Mouse (Mus musculus): Measurements from ENCODE around the gene Gcnt2. TPM values are rescaled to one million over a fixed set of nuclear protein-coding genes. Genes with fewer than 3 reads are reported as not detected.
"Not testable (repeated sequence)": the region's sequence is repeated elsewhere in the genome, so short reads cannot be mapped to it uniquely, and the experiment has no call there.

Gcnt2 gene
- polyA plus RNA-seq, 1 experiment = 7.5 TPM

DNA sequence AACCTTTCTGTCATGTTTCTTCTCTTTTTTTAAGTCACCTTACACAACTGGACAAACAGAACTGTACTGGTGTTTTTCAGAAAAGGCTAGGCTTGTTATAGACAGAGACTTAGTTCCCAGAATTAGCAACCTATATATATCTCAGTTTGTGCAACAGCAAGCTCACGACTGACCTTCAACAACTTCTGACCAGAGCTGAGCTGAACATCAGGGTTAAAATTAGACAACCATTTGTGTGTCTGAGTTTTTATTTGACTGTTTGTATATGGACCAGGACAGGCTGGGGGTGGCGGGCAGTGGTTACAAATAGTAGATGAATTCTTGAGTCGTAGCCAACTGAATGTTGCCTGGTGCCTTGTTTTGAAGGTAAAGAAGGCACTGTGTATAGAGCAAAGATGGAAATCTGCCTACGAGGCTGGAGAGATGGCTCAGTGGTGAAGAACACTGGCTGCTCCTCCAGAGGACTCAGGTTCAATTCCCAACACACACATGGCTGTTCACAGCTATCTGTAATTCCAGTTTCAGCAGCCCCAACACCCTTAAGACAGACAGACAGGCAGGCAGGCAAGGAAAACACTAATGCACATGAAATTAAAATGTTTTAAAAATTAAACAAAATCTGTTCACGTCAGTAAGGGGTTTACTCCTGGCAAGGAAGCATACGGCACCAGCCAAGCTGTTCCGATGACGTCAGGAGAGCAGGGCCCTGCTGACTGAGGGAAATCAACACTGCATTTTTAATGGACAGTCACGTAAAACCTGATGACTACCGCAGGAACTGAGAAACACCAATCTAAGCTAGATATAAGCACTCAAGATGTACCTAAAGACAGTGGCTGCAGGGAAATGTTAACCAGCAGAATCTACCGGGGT is 79.2 kb downstream of the Gcnt2 start:
- no peak for DNase-seq (ENCODE audit: low read depth)

DNA sequence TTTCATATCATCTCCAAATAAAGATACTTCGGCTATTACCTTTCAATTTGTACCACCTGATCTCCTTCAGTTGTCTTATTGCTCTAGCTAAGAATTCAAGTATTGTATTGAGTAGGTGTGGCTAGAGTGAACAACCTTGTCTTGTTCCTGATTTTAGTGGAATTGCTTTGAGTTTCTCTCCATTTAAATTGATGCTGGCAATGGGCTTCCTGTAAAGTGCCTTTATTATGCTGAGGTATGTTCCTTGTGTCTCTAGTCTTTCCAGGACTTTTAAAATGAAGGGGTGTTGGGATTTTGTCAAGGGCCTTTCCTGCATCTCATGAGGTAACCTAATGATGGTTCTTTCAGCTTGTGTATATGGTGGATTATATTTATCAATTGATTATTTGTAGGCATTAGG is 83.5 kb downstream of the Gcnt2 start:
- DNase-seq (ENCODE audit: low read depth) = no peak

DNA sequence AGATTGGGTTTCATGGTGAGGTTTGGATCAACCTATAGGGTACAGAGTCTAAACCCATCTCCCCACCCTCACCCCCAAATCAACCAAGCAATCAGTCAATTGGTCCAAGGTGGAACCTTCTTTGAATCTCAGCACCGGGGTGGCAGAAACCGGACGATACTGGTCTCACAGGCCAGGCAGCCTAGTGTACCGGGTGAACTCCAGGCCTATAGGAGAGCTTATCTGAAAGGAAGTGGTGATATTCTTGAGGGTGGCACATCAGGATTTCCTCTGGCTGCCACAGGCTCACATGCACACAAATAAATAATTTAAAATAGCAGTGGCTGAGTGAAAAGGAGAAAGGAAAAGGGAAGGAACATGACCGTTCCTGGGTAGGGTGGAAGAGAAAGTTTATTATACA is 84.4 kb downstream of the Gcnt2 start:
- DNase-seq (ENCODE audit: low read depth) = no peak

DNA sequence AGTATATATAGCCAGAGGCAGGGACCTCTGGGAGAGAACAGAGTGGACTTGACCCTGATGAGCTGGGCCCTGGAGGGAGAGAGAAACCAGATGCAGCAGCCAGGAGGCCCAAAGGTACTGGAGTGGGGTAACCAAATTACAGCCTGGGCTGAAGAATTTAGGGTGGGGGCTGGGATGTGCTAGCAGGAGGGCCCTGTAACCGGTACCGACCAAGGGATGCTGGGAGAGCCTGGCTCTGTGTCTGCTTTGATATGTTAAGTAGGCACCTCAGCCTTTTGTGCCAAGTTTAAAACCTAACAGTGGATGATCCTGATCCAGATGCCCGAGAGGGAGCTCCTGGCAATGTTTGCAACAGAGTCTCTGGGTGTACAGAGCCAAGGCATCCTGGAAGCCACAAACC is 84.8 kb downstream of the Gcnt2 start:
- no peak for DNase-seq (ENCODE audit: low read depth)

DNA sequence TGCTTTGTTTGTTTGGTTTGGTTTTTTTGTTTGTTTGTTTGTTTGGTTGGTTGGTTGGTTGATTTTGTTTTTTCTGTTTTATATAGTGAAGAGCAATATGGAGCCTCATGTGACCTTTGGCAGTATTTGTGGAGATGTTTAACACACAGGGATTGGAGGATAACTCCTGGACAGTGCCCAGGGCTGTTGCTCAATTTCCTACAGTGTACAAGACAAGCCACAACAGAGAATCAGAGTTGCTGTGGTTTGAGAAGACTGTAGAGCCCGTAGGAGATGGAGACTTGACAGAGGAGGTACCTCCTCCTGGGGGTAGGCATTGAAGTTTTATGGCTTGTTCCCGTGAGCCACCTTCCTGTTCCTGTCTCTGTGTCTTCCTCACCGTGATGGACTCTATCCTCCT is 87.0 kb downstream of the Gcnt2 start:
- peak; percentile 79 for DNase-seq (ENCODE audit: low read depth)

DNA sequence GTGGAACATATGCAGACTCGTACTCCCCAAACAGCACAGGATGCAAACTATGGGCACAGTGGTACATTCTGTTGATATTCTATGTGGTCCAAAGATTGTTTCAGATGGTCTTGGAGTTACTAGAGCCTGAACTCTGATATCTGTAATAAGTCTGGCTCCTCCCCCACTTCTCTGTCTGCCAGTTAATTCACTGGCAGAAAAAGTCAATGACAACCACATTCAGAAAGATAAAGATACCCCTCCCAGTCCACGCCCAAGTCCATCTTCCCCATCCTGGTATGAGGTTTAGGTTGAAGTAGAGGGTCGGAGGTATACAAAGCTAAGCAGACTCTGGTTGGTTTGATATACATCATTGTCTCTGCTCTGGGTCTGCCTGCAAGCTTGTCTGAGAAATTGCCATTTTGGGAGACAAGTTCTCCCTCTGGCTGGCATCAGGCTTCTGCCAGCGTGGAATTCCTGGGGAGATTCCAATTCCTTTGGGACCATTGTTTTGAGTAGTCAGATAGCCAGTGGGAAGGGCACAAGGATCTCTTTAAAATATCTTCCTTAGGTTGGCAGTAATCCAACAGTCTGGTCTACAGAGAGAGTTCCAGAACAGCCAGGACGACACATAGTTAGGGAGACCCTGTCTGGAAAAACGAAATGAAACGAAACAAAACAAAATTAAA is 88.1 kb downstream of the Gcnt2 start:
- DNase-seq (ENCODE audit: low read depth) = no peak

DNA sequence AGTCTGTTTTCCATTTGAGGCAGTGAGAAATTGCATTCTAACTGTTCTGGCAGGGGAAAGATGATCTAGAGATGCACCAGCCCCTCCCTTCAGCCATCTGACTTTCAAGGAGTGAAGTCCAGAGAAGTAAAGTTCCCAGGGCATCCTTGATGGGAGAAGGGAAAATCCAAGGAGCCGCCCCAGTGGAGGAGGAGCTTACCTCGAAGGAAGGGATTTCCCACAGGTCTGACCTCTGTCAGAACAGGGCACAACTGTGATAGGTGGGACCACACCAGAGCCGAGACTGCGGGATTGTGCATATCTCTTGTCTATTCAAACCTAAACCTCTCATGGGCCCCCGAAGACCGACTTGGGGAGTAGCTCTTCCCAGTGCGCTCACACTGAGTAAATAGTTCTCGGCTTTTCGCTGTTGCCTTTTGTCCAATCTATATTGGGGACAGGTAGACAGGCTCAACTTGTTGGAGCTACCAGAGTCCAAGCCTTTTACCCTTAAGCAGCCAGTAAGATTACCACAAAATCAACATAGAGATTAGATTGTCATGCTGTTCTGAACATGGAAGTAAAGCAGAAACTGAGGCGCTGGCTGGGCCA is 91.9 kb downstream of the Gcnt2 start:
- no peak for DNase-seq (ENCODE audit: low read depth)

DNA sequence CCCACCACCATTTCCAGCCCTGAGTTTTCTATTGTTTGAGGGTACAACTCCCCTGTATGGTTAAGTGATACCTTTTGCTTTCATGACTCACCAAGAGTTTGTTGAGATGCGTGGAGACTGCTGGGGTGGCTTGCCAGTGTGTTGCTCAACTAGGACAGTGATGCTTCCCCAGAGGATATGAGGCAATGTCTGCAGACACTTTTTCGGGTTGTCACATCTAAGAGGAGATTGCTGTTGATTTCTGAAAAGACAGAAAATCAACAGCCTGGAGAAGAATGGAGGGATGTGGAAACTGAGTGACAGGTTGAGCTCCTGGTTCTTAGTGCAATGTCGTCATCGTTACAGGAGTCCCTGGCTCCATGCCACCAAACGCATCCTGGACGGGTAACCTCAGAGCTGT is 93.7 kb downstream of the Gcnt2 start:
- peak; percentile 42 for DNase-seq (ENCODE audit: low read depth)

DNA sequence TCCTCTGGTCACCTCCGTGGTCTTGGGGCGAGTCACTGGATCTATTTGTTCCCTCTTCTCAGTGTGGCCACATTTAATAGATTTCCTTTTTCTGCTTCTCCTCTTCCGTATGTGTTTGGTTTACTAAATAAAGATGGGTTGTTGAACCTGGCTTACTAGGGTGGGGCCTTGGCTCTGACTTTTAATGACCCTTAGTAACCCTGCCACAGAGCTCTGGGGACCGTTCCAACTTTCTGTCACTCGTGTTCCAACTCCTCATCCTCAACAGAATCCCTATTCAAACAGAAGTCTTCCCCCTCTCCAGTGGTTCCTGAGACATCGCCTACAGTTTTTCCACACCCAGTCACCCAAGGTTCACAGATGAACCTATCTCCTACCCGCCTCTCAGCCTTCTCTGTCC is 96.2 kb downstream of the Gcnt2 start:
- DNase-seq (ENCODE audit: low read depth) = no peak

DNA sequence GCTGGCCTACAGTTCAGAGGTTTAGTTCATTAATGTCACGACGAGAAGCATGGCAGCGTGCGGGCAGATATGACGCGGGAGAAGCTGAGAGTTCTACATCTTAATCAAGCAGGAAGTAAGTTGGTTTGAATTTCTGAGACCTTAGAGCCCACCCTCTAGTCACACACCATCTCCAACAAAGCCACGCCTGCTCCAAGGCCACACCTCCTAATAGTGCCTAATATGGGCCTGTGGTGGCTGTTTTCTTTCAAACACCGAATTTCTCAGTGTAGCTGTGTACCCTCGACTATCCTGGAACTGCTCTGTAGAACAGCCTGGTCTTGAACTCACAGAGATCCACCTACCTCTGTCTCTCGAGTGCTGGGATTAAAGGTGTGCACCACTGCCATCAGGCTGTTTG is 108.1 kb downstream of the Gcnt2 start:
- no peak for DNase-seq (ENCODE audit: low read depth)

DNA sequence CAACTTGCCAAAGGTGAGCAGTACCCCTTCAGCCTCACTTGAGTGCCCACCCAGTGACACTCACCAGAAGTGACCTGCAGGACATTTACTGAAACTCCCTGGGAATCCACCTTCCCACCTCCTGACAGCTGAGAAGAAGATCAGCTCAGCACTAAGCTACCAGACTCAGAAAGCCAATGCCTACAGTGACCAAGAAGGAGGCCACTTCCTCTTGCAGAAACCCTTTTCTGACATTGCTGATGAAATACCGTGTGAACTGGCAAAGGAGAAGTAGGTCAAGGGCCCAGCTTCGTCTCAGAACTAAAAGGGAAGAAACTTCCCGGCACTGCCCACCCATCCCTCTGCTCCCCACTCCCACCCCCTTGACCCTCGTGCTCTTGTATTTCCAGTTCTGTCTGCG is 109.0 kb downstream of the Gcnt2 start:
- no peak for DNase-seq (ENCODE audit: low read depth)

DNA sequence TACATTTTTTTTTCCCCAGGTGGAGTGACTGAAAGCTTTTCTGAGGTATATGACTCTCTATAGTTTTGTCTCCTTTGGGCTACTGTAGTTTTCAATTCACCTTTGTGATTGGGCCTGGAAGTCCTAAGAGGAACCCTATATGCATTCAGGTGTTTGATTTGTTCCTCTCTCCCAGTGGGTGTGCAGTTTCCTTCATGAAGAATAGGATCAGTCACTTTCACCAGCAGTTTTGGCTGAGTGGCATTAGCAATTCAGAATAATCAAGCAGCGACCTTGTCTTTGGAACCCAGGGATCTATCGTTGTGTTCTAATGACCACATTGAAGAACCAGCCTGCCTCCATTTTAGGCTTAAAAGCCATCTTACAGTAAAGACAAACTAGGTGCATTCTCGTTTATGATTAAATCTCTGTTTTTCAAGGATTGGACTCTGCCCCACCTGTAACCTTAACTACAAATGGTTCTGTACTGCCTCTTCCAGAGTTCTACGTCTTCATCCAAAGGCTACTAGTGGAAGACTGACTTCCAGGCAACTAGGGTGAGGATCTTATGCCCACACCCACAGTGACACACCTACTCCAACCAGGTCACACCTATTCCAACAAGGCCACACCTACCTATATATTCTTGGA is 110.3 kb downstream of the Gcnt2 start:
- DNase-seq (ENCODE audit: low read depth) = no peak

DNA sequence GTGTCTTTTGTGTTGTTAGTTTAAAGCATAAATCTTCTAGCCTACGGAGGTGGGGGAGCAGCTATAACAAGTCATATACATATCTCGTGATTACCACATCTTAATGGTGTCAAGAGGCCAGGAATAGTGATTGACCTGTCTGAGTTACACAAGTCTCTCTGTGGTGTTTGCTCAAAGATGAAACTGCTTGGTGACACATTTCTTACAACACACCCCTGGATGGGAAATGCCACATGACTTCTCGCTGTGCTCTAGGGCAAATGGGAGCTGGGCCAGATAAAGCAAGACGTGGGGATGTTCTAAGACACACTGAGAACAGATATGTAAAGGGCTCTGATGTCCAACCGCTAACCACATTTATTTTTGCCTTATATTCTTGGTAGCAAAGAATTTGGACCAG is 111.7 kb downstream of the Gcnt2 start:
- DNase-seq (ENCODE audit: low read depth) = peak; percentile 80

DNA sequence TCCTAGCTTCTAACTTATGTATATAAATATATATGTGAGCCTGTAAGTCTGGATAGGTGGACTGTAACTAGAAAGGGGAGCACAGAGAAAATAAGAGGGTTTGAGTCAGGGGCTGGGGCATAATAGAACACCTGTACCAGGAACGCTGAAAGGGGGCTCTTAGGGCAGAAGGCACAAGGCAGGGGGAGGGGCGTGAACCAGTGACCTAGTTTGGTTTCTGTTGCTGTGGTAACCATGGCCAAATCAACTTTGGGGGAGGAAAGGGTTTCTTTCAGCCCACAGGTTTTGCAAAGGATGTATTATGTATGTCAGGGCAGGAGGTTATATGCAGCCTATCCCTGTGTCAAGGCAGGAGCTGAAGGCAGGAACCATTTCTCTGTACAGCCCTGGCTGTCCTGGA is 112.3 kb downstream of the Gcnt2 start:
- no peak for DNase-seq (ENCODE audit: low read depth)

DNA sequence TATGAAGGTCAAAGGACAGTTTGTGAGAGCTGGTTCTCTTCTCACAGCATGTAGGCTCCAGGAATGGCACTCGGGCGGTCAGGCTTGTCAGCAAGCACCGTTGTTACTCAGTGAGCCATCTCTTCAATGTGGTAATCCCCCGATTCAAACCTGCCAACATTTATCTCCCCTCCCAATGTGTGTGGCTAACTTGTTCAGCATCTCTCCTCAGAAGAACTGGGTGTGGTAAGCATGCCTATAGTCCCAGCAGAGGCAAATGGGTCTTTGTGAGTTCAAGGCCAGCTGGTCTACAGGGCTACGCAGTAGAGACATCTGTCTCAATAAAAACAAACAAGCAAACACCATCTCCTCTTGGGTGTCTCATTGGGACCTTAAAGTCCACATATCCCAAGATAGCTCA is 113.4 kb downstream of the Gcnt2 start:
- DNase-seq (ENCODE audit: low read depth) = no peak

DNA sequence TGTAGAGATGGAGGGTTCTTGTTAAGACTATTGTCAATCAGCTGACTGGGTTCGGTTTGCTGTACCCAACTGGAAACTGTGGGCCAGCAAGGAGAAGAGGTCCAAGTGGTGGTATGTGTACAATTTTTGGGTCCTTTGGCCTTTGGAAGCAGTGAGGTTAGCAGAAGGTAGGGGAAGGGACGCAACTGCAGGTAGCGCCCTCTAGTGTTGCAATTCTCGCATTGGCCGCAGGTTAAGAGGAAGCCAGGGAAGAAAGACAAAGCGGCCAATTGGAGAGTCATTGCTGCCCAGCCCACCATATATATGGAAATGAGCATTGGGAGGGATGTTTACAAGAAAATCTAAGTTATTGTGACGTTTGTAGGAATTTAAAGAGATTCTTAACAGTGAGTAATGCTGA is 118.1 kb downstream of the Gcnt2 start:
- no peak for DNase-seq (ENCODE audit: low read depth)

DNA sequence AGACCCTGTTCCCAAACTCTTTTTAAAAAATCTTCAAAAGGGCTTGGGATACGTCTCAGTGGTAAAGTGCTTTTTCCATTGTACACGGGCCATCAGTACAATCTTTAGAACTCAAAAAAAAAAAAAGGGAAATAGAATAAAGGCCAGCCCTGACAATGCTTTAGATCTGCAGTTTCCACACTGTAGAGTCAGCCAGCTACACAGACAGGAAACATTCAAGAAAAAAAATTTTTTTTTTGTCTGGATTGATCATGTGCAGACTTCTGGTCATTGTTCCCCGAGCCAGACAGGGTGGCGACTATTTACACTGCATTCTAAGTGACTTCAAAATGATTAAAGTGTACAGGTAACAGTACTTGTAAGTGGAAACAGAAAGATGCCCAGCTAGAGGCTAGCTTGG is 119.1 kb downstream of the Gcnt2 start:
- no peak for DNase-seq (ENCODE audit: low read depth)

DNA sequence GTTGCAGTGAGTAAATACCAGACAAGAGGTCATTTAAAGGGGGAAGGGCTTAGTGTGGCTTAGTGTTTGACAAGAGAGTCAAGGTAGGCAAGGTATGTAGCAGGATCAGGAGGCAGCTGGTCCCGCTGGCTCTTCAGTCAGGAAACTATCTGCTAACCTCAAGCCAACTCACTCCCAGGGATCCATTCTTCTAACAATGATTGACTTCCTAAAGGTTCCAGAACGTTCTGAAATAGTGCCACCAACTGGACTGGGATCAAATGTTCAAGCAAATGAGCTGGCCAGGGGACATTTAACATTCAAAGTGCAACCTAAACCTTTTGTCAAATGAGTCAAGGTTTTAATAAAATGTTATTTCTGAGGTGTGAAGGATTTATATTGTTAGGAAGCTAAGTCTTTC is 119.8 kb downstream of the Gcnt2 start:
- no peak for DNase-seq (ENCODE audit: low read depth)

DNA sequence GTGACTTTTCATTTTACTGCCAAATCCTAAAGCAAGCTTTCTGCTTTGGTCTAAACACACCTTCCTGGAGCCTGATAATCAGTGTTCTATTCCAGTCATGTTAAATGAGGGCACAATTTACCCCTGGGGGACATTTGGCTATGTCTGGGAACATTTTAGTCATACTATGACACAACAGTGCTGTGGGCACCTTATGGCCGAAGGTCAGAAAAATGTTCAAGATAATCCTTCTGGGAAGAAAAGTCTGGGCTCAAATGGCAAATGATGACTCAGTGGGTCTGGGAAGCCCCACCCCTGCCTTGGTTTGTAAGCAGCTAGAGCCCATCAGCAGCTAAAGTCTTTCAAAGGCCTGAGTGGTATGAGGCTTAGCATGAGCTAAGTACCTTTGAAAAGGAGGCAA is 123.2 kb downstream of the Gcnt2 start:
- DNase-seq (ENCODE audit: low read depth) = no peak

DNA sequence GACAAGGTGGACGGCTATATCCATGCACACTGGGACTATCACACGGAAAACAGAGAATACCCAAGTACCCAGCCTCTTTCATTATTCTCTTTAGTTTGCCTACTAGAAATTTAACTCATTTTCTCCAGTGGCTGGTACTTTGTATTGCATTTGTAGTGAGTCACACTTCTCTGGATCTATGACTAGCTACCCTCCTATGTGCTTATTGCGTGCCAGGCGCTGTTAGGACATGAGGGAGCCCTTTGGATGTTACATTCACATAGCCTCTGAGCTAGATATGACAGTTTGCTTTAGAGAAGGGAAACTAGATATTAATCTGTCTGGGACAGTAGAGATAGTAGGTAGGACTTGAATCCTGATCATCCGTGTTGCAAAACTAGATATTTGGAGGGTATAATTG is 126.5 kb downstream of the Gcnt2 start:
- DNase-seq (ENCODE audit: low read depth) = no peak

DNA sequence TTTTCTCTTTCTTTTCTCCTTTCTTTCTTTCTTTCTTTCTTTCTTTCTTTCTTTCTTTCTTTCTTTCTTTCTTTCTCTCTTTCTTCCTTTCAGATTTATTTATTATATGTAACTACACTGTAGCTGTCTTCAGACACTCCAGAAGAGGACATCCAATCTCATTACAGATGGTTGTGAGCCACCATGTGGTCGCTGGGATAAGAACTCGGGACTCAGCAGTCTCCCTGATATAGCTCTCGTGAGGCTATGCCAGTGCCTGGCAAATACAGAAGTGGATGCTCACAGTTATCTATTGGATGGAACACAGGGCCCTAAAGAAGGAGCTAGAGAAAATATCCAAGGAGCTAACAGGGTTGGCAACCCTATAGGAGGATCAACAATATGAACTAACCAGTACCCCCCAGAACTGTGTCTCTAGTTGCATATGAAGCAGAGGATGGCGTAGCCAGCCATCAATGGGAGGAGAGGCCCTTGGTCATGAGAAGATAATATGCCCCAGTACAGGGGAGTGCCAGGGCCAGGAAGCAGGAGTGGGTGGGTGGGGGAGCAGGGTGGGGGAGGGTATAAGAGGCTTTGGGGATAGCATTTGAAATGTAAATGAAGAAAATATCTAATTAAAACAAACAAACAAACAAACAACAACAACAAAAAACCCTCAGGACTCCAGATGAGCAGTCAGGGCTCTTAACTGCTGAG is 128.2 kb downstream of the Gcnt2 start:
- not testable (repeated sequence) for DNase-seq (ENCODE audit: low read depth)

DNA sequence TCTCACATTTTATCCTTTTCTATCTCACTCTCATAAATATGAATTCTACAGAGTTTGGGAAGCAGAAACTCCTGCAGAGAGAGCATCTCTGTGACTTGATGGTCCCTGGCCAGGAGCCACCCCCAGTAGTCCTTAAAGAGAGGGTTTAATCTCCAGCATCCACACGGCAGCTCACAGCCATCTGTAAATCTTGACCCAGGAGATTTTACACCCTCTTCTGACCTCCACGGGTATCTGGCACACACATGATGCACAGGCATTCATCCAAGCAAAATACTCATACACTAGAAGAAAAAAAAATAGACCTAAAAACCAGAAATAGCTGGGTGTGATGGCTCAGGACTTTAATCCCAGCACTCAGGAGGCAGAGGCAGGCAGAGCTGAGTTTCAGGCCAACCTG is 128.9 kb downstream of the Gcnt2 start:
- no peak for DNase-seq (ENCODE audit: low read depth)
